Mouse (Mus musculus): ENCODE measurements around the gene Aff1.

Gene Aff1

GRCm38 (mm10) chr5:103770447-103771222 is 78.5 kb downstream of the Aff1 start:
- no peak for DNase-seq (ENCODE audit: low spot score in 2 of 2)

GRCm38 (mm10) chr5:103771380-103771779 is 79.2 kb downstream of the Aff1 start:
- no peak for DNase-seq (ENCODE audit: low spot score in 2 of 2)

- DNase-seq (ENCODE audit: low spot score in 2 of 2) = no peak
These were observed 80.1 kb downstream of the Aff1 start for GRCm38 (mm10) chr5:103772252-103772651.

- no peak for DNase-seq (ENCODE audit: low spot score in 2 of 2)
These were observed 81.0 kb downstream of the Aff1 start for GRCm38 (mm10) chr5:103773100-103773552.

- DNase-seq (ENCODE audit: low spot score in 2 of 2) = no peak
These were observed 82.6 kb downstream of the Aff1 start for GRCm38 (mm10) chr5:103774703-103775333.

- no peak for DNase-seq (ENCODE audit: low spot score in 2 of 2)
These were observed 83.3 kb downstream of the Aff1 start for GRCm38 (mm10) chr5:103775429-103775828.

- DNase-seq (ENCODE audit: low spot score in 2 of 2) = no peak
These were observed 84.7 kb downstream of the Aff1 start for GRCm38 (mm10) chr5:103776842-103777241.

GRCm38 (mm10) chr5:103777446-103777845 is 85.3 kb downstream of the Aff1 start:
- DNase-seq (ENCODE audit: low spot score in 2 of 2) = no peak

GRCm38 (mm10) chr5:103778314-103779117 is 86.3 kb downstream of the Aff1 start:
- DNase-seq (ENCODE audit: low spot score in 2 of 2) = no peak

GRCm38 (mm10) chr5:103779836-103780235 is 87.7 kb downstream of the Aff1 start:
- no peak for DNase-seq (ENCODE audit: low spot score in 2 of 2)

GRCm38 (mm10) chr5:103780266-103780665 is 88.1 kb downstream of the Aff1 start:
- DNase-seq (ENCODE audit: low spot score in 2 of 2) = no peak

- peak in 1 of 2 experiments; percentile 5 for DNase-seq (ENCODE audit: low spot score in 2 of 2)
These were observed 88.7 kb downstream of the Aff1 start for GRCm38 (mm10) chr5:103780836-103781235.

GRCm38 (mm10) chr5:103783086-103783668 is 91.0 kb downstream of the Aff1 start:
- DNase-seq (ENCODE audit: low spot score in 2 of 2) = no peak

GRCm38 (mm10) chr5:103786096-103786495 is 93.9 kb downstream of the Aff1 start:
- DNase-seq (ENCODE audit: low spot score in 2 of 2) = no peak

GRCm38 (mm10) chr5:103788476-103788875 is 96.3 kb downstream of the Aff1 start:
- DNase-seq (ENCODE audit: low spot score in 2 of 2) = no peak

GRCm38 (mm10) chr5:103788976-103789375 is 96.8 kb downstream of the Aff1 start:
- no peak for DNase-seq (ENCODE audit: low spot score in 2 of 2)

- DNase-seq (ENCODE audit: low spot score in 2 of 2) = no peak
These were observed 97.5 kb downstream of the Aff1 start for GRCm38 (mm10) chr5:103789619-103790116.

GRCm38 (mm10) chr5:103791741-103792140 is 99.6 kb downstream of the Aff1 start:
- DNase-seq (ENCODE audit: low spot score in 2 of 2) = no peak

- no peak for DNase-seq (ENCODE audit: low spot score in 2 of 2)
These were observed 102.9 kb downstream of the Aff1 start for GRCm38 (mm10) chr5:103795121-103795520.

GRCm38 (mm10) chr5:103796035-103796434 is 103.9 kb downstream of the Aff1 start:
- DNase-seq (ENCODE audit: low spot score in 2 of 2) = no peak

- DNase-seq (ENCODE audit: low spot score in 2 of 2) = no peak
These were observed 105.6 kb downstream of the Aff1 start for GRCm38 (mm10) chr5:103797774-103798173.

GRCm38 (mm10) chr5:103799438-103799837 is 107.3 kb downstream of the Aff1 start:
- no peak for DNase-seq (ENCODE audit: low spot score in 2 of 2)
